Mouse (Mus musculus): Measurements from ENCODE around the gene Dhcr24.

Dhcr24 gene

DNA sequence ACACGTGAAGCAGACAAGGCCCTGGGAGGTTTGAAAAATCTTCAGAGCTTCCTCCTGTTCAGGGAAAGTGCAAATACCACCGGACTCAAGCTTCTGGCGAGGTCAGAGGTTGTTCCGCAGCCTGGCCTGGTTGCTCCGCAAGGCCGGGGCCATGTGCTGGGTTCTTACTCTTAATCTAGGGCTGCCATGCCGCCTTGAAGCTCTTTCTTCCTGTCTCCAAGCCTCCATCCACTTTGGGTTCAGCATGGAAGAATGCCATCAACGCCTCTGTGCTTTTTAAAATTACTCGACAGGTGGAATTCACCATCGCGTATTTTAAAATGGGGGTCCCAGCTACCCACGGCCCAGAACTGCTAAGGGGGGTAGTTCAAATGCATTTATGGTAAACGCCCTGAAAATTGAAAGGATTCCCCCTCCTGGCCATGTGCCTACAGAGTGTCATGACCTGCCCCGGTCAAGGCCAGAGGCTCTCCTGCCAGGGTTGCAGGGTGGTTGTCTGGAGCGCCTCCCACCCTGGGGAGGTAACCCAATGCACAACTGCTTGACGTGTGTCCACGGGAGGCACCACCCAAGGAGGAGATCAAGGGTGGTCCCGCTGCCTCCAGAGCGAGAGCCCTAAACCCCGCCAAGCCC is 509 bp upstream of the Dhcr24 start:
- DNase-seq: peak; percentile 46 to 49

DNA sequence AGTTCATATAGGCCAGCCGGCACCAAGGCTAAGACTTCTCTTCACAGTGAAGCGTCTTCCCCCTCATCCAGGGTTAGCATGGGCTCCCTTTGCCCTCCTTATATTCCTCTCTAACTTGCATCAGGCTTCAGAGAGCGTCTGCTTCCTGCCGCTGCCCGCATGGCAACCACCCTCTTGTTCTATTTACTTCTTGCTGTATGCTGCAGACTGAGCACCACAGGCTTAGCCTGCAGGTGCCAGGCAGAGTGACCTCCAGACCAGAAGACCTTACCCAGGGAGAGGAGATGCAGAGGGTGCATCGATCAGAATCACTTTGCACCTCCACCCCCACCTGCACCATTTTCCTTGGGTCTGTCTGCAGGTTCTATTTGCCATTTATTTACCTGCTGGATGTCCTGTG is 1.2 kb downstream of the Dhcr24 start:
- no peak for DNase-seq

DNA sequence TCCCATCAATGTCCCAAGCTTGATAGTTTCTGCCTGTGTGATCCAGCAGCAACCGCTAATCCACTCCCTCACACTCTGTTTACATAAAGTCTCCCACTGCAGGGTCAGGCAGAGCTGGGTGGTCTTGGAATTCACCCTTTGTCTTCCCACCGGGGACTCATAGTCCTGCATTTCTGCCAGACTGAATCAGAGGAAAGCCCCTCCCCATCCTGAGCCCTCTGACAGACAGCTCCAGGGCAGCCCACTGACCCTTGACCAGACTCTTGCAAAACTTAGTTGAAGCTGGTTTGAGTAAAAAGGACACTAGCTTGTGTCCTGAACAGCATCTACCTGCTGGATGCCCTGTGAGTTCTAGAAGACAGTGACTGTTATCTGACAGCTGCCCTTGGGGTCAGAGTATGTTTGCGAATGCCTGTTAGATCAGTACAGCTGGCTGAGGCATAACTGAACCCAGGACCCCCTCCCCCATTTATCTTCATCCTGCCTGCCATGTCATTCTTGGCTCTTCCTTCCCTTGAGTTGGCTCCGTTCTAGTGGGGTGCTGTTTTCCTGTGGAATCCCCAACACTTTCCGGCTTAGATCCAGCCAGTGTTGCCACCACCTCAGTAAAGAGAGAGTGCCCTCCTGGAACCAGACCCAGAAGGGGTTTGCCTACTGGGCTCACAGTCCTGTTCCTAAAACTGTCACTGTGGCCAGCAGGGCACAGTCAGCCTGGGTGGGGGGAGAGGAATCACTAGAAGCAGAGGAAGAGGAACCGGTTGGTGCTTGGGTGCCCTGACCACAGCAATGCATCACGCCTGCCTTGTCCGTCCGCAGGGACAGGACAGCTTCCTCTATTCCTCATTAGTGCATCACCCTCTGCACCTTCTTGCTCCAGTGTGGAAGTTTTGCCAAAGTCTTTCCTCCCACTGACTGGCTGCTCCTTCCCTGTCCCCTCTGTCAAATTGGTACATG is 2.3 kb downstream of the Dhcr24 start:
- DNase-seq: no peak

DNA sequence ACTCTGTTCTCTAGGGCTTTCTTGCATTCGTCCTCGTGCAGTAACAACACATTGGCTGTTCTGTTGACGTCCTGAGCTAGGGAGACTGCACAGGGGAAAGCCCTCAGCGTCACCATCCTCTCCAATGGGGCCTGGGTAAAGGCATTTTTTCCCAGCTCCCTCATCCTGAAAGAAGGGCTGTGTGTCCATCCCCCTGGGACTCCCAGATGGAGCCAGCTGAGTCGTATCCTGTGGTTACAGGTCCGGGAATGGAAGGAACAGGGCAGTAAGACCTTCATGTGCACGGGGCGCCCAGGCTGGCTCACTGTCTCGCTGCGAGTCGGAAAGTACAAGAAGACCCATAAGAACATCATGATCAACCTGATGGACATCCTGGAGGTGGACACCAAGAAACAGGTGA is 3.3 kb downstream of the Dhcr24 start:
- no peak for DNase-seq

DNA sequence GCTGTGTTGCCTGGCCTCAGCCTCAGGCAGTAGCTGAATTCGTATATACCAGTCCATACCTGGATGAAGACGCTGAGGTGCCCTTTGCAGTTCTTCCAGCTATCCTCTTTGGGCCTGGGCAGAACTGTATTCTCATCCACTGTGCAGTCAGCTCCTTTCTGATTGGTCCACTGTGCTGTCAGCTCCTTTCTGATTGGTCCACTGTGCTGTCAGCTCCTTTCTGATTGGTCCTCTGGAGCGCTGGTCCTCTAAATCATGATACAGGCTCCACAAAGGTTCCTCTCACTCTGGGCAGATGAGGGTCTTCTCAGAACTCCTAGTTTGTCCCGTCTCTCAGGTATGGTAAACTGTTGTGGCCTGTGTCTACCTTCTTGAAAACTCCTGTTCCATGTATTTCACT is 8.8 kb downstream of the Dhcr24 start:
- DNase-seq: no peak

DNA sequence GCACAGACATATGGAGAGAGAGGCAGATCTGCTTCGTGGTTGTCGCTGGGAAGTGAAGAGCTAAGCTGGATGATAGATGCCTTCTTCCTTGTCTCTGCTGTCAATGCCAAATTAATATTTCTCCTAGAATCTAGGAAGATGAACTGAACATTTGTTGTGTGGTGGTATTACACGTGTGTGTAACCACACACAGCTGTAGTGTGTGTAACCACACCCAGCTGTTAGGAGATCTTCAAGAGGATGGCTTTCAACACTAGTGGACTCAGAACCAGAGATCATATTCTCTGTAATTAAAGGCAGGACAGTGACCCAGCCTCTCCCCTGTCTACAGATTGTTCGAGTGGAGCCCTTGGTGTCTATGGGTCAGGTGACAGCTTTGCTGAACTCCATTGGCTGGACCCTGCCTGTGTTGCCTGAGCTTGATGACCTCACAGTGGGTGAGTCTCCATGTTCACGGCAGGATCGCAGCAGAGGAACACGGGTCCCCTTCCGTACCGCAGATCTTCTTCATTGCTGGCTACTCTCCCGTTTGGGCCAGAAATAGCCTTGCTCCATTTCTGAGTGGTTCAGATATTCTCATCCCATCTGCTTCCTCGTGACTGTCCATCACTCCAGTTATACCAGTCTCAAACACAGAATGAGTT is 10.4 kb downstream of the Dhcr24 start:
- peak; percentile 51 to 61 for DNase-seq

DNA sequence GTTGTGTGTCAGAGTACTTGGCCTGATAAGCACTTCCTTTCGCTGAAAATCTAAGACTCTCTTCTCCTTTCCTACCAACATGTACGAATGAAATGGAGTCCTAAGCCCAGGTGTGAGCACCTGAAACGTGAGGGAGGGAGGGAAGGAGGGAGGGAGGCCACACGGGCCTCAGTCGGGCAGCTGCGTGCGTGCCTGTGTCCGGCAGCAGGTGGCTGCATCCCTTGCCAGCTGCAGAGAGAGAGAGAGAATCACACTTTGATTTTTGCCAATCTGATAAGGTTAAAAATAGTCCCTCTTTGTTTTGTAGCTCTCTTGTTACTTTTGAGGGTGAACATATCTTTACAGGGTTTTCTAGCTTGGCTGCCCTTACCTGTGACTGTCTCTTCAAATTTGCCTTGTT is 14.2 kb downstream of the Dhcr24 start:
- no peak for DNase-seq

DNA sequence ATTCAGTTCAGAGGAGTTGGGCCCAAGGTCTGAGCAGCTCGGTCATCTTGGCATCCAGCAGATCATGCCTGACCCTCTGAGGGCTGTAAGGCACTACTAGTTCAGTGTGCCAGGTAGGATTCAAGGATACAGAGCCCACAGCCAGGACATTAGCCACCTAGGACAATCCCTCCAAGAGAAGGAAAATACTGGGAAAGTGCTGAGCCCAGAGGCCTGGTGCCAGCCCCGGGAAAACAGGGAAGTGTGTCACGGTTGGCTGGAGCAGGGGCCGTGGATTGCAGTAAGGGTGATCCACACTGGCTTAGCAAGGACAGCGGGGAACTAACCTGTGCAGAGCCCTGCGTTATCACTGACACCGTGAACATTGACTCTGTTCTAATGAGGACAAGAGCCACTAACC is 16.7 kb downstream of the Dhcr24 start:
- no peak for DNase-seq

DNA sequence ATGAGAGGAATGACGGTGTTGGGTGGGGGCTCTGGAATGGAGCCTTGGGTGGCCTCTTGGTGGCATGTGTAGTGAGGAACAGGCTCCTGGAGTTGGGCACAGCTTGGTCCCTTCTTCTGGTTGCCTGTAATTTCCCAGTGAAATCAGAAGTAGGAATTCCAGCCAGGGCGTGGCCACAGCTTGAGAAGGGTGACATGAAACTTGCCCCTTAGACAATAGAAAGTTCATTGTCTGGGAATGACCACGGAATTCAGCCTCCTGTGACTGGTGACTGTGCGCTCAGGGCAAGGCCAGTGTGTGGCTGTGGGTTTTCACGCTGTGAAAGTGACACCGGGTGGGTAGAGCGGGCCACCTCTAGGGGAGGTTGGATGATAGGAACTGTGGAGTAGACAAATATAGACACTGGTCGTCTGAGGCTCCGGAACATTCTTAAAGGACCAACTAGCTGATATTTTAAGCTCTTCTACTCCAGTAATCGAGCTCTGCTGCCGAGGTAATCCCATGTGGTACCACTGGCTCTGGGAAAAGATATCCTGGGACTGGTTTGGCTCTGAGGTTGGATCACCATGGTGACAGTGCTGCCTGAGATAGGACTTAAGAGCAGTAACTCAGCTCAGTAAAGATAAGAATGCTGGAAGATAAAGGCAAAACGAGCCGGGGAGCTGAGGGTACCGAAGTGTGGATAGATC is 20.5 kb downstream of the Dhcr24 start:
- DNase-seq: no peak

DNA sequence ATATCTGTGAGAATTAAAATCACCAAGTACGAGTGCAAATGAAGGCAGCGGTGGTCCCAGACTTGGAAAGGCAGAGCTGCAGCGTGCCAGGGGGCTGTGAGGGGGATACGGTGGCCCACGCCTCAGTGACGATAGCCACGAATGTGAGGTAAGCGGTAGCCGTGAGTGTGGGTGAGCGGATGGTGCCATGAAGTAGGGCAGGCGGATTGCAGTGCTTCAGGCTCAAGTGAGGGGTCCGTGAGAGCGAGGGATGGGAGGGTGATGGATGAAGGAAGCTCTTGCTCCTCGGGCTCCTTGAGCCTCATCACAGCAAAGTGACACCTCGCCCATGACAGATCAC is 21.0 kb downstream of the Dhcr24 start:
- DNase-seq: no peak

DNA sequence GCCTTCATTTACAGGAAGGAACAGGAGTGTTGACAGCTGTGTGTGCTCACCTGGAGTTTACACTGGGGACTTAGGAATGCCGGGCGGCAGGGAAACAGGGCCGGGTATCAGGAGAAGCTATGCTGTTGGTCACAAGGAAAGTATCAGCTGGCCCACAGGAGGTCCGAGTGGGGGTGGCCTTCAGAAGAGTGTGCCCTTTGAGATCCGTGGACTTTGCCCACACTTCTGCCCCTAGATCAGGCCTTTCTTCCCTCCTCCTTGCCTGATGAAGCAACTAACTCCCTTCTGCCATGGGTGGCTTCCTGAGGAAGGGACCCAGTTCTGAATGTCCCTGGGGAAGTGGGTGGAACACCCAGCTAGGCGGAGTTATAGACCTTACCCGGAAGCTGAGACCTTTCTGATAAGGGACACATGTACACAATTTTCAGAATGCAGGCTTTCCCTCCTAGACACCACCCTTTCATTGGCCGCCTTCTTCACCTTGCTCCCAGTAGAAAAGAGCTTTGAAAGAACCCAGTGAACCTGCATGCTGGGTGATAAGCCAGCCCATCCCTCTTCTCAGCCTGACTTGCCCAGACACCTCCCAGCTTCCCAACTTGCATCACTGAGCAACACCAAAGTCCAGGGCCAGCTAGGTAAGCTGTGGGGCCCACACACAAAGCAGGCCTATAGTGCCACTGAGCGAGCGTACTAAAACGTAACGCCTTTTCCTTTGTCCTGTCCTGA is 21.8 kb downstream of the Dhcr24 start:
- no peak for DNase-seq

DNA sequence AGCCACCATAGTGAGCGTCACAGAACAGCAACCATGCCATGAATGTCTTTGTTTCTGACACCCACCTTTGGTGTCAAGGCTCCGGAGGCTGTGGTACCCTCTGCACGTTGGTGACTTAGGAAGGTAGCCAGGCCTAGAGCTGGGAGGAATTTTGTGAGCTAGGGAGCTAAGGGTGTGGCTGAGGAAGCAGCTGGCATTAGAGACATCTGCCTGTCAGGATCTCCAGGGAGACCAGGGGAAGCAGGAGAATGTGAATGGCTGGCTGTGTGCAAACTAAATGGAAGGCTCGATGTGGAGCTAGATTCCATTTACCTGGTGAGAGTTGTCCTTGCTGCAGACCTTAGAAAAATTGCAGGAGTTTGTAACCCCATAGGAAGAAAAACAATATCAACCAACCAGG is 23.8 kb downstream of the Dhcr24 start:
- DNase-seq: no peak

DNA sequence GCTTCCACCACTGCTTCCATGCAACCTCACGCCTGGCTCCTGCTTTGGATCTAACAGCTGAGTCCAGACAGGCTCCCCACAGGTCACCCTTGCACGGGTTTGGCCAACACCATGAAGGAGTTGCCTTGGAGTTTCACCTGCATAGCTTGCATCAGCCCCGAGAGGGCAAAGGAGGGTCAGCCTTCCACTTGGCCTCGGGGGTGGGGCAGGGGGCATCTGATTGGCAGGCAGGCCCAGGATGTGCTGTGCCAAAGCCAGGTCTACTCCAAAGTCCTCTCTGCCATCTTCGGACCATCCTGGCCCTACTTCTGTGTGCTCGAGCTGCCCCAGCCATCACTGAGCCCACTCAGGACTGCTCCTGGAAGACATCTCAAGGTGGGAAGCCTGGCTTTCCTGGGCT is 26.2 kb downstream of the Dhcr24 start:
- DNase-seq: no peak

DNA sequence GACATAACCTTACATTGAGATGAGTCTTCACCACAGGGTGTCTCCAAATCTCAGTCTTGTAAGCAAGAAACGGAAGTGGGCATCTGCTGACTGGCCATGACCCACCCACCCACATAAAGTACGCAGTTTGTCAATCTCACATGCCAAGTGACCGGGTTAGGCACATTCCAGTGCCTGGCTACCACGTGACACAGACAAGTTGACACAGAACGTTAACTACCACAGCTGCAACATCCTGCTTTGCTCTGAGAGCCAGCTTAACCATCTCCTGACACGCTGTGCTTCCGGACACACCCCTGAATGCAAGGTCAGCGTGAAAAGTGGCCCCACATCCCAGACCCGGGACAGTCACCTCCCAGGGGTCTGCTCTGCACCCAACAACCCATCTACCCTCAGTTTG is 29.3 kb downstream of the Dhcr24 start:
- no peak for DNase-seq

DNA sequence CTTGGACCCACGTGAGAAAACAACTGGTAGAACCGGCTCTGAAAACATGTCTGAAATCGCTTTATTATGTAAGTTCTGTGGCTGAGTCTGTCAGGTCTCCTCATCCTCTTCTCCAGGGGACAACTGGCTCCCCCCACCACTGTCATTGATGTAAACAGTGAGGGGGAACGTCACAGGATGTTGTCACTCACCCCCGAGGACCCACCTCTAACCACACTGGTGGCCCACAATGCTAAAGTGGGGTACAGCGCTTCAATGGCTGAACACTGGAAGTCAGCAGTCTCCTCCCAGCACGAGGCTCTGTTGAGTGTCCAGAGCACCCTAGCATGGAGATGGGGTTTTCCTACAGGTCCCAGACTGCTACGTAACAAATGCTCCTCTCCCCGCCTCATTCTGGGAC is 30.0 kb downstream of the Dhcr24 start:
- no peak for DNase-seq

DNA sequence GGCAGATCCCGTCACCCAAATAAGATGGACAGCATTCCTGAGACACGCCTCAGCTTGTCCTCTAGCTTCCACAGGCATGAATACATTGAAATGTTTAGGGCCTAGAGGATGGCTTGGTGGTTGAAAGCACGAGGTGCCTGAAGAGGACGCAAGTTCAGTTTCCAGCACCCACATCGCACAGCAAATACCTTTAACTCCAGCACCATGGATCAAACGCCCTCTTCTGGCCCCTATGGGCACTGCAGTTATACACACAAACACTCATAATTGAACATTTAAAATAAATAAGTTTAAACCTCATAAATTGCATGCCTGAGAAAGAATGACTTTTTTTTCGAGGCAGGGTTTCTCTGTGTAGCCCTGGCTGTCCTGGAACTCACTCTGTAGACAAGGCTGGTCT is 32.8 kb downstream of the Dhcr24 start:
- no peak for DNase-seq

DNA sequence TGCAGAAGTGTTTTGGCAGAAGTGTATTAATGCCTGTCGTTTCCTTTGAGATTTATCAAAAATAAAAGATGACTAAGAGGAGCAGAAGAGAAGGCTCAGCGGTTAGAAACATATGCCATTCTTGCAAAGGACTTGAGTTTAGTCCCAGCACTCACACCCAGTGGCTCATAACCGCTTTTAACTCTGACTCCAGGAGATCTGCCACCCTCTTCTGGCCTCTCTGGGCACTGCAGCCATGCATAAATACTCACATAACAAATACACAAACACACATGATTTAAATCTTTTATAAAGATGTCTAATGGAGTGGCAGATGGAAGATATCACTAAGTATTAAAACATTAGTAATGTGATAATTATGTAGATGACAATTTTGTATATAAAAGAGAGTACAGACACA is 35.4 kb downstream of the Dhcr24 start:
- DNase-seq: no peak

DNA sequence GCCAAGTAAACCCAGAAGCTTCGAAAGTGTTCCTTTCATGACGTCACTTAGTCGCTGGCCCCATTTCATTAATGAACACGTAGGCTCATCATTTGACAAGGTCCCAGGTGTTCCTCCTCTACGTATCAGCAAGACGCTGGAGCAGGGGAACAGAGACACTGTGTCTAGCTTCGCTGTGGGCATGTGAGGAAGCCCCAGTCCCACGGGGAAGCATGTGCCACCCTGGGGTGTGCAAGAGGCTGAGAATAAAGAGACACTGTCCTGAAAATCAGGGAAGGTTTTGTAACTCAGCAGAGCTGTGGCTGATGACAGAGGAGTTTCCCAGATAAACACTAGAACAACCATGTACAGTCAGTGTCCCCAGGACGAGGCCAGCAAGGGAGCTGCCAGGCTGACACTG is 36.2 kb downstream of the Dhcr24 start:
- no peak for DNase-seq

DNA sequence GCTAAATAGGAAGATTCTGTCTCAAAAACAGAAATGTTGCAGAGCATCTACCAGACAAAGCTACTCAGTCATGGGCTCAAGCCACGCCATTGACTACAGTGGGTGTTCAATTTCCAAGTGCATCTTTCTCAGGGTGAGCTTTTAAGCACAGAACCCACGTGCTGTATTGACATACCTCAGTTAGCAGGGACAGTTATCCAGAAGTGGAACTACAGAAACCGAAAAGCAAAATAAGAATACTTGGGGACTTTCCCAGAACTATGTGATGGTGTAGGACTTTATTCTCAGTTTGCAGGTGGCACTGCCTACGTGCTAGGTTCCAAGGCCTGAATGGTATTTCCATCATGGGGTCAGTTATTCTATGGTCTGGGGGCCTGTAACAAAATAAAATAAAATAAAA is 36.9 kb downstream of the Dhcr24 start:
- no peak for DNase-seq

DNA sequence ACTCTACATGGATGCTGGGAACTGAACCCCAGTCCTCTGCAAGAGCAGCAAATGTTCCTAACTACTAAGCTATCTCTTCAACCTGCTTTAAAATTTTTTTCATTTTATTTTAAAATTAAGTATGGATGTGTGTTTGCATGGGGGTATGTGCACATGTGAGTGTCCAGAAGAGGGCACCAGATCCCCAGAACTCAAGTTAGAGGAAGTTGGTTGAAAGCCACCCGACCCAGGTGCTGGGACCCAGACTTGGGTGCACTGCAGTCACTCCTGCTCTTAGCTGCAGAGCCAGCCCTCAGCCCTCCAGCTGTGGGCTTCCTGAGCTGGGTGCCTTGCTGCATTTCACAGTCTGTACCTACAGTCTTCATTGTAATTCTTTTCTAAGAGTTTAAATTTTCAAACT is 38.6 kb downstream of the Dhcr24 start:
- DNase-seq: no peak

DNA sequence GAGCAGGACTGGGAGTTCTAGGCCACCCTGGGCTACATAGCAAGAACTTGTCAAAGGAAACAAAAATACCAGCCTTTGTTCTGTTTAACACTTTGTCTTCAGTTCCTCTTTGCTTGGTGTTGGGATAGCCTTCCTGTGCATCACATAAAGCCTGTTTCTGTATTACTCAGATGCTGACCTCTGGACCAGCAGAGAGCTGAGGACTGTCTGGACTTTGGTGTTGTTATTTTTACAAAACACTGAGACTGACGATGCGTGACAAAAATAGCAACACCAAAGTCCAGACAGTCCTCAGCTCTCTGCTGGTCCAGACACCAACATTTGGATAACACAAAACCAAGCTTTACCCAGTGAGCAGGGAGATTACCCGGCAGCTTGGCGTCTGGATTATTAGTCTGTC is 39.9 kb downstream of the Dhcr24 start:
- DNase-seq: no peak

DNA sequence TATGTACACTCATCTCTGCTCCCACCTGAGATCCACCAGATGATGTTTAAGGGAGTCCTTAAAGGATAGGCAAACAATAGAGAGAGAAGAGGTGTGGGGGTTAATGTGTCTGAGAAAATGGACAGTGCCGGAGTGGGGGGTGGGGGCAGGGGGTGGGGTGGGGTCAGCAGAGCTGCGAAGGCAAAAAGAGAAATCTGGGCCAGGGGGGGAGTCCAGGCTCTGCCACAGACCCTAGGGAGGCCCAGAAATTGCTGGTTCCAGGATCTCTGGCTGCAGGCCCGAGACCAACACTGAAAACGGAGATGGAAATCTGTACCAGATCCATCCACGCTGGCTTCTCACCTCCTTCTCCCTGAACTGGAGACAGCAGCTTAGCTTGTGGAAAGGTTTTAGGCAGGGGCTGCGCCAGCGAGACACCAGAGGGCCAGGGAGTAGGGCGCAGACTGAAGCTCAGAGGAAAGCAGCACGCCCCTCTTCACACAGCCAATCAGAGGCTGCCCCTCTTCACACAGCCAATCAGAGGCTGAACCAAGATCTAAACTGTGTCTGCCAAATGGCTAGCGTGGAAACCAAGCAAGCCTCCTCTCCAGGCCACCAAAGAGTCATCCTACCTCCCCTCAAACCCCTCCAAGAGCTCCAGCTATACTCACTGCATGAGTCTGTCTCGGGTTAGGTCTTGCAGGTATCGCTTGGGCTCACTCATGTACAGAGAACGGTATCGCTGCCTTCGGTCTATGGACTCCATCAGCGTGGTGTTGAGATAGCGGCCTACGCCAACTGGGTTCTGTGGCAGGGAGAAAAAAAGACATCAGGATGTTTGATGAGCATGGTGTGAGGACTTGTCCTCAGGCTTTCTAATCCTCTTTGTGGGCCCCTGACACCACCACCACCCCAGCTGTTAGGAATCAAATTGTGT is 46.1 kb downstream of the Dhcr24 start:
- peak in 1 of 2 experiments; percentile 34 for DNase-seq

Measured in cerebellum, postnatal 25 days (tissue).